Mouse (Mus musculus): ENCODE measurements around the gene 1600002K03Rik. TPM values are rescaled to one million over a fixed set of nuclear protein-coding genes. Genes with fewer than 3 reads are reported as not detected.

The 1600002K03Rik gene
- total and polyA plus RNA-seq, 2 experiments, result 5.1 to 10.0 TPM

GRCm38 (mm10) chr10:80173358-80173757 is 614 bp downstream of the 1600002K03Rik start:
- Histone ChIP-seq H3K4me3 (ENCODE audit: insufficient read depth, low read depth, low read length) (peak overlapping the region; percentile 55), H3K4me1 (ENCODE audit: control insufficient read depth, insufficient read depth, low read length) (peaks cover 8% of the 10 kb centered on the region), H3K9ac (ENCODE audit: low read depth, low read length) (peak overlapping the region; percentile 68), H3K27ac (replicated peaks; ENCODE audit: insufficient read depth, low read depth, low read length) (peak overlapping the region; percentile 92), H3K79me2 (ENCODE audit: control insufficient read depth, insufficient read depth, low read length) (peaks cover 6% of the 10 kb centered on the region; the same call in 1 of the 2 replicates), H3K36me3 (ENCODE audit: control insufficient read depth, insufficient read depth, low read length) (peaks cover 6% of the 10 kb centered on the region), H3K27me3 (ENCODE audit: control insufficient read depth, insufficient read depth, low read length) (no peaks in the 10 kb centered on the region)
- DNase-seq (ENCODE audit: extremely low read depth, low read depth, low spot score), result peak; percentile 72
- TF ChIP-seq CTCF (IDR thresholded peaks at IDR 0.05; ENCODE audit: low read depth, low read length) (no peak), POLR2A (IDR thresholded peaks at IDR 0.05; ENCODE audit: extremely low read depth, insufficient read depth, low read length) (no peak)
- 8% methylated on average over 11 of the region's 11 CpGs for WGBS

DNA sequence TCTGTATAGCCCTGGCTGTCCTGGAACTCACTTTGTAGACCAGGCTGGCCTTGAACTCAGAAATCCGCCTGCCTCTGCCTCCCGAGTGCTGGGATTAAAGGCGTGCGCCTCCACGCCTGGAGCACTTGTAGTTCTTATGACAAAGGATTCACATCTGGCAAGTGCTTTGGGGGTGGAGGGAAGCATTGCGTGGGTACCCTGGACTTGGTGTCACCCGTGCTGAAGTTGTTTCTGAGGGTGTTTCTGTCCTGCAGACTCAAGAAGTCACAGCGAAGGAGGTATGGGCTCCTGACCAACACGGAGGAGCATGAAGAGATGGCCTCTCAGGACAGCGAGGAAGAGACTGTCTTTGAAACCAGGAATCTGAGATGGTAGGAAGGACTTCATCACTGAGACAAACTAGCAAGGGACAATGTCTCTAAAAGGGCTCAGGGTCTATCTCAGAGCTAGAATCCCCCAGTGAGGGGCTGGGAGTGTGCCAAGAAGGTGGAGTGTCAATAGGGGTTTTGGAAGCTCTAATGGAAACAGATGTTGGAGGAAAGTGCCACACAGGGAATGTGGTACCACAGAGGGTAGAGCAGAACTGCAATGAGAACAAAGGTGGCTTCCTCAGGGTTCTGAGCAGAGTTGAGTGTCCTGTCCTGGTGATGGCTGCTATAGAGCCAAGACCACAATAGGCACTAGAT is 1.4 kb downstream of the 1600002K03Rik start:
- H3K4me1 ChIP-seq (ENCODE audit: control insufficient read depth, insufficient read depth, low read length), result peaks cover 8% of the 10 kb centered on the region
- TF ChIP-seq POLR2A (IDR thresholded peaks at IDR 0.05; ENCODE audit: extremely low read depth, insufficient read depth, low read length) (no peak), CTCF (IDR thresholded peaks at IDR 0.05; ENCODE audit: low read depth, low read length) (no peak)

GRCm38 (mm10) chr10:80174705-80175104 is 2.0 kb downstream of the 1600002K03Rik start:
- Histone ChIP-seq H3K79me2 (ENCODE audit: control insufficient read depth, insufficient read depth, low read length) (peaks cover 6% of the 10 kb centered on the region; the same call in 1 of the 2 replicates), H3K4me1 (ENCODE audit: control insufficient read depth, insufficient read depth, low read length) (peaks cover 8% of the 10 kb centered on the region), H3K36me3 (ENCODE audit: control insufficient read depth, insufficient read depth, low read length) (peaks cover 6% of the 10 kb centered on the region), H3K27me3 (ENCODE audit: control insufficient read depth, insufficient read depth, low read length) (peaks cover 2% of the 10 kb centered on the region; the same call in 1 of the 2 replicates), H3K4me3 (ENCODE audit: insufficient read depth, low read depth, low read length) (no peak overlapping the region), H3K27ac (replicated peaks; ENCODE audit: insufficient read depth, low read depth, low read length) (no peak overlapping the region), H3K9ac (ENCODE audit: low read depth, low read length) (no peak overlapping the region)
- no peak for DNase-seq (ENCODE audit: extremely low read depth, low read depth, low spot score)
- 86% methylated on average over 2 of the region's 2 CpGs for WGBS
- TF ChIP-seq POLR2A (IDR thresholded peaks at IDR 0.05; ENCODE audit: extremely low read depth, insufficient read depth, low read length), result no peak
- TF ChIP-seq CTCF (IDR thresholded peaks at IDR 0.05; ENCODE audit: low read depth, low read length), result peak; percentile 63

More for the DNA sequence above, 1.4 kb downstream of the 1600002K03Rik start:
- no peak overlapping the region for H3K27ac ChIP-seq (replicated peaks; ENCODE audit: insufficient read depth, low read depth, low read length)
- H3K4me3 ChIP-seq (ENCODE audit: insufficient read depth, low read depth, low read length), result no peak overlapping the region
- peaks cover 6% of the 10 kb centered on the region; the same call in 1 of the 2 replicates for H3K79me2 ChIP-seq (ENCODE audit: control insufficient read depth, insufficient read depth, low read length)
- H3K27me3 ChIP-seq (ENCODE audit: control insufficient read depth, insufficient read depth, low read length), result no peaks in the 10 kb centered on the region
- no peak for DNase-seq (ENCODE audit: extremely low read depth, low read depth, low spot score)
- 82% methylated on average over 10 of the region's 10 CpGs for WGBS
- peaks cover 6% of the 10 kb centered on the region for H3K36me3 ChIP-seq (ENCODE audit: control insufficient read depth, insufficient read depth, low read length)
- H3K9ac ChIP-seq (ENCODE audit: low read depth, low read length), result no peak overlapping the region

DNA sequence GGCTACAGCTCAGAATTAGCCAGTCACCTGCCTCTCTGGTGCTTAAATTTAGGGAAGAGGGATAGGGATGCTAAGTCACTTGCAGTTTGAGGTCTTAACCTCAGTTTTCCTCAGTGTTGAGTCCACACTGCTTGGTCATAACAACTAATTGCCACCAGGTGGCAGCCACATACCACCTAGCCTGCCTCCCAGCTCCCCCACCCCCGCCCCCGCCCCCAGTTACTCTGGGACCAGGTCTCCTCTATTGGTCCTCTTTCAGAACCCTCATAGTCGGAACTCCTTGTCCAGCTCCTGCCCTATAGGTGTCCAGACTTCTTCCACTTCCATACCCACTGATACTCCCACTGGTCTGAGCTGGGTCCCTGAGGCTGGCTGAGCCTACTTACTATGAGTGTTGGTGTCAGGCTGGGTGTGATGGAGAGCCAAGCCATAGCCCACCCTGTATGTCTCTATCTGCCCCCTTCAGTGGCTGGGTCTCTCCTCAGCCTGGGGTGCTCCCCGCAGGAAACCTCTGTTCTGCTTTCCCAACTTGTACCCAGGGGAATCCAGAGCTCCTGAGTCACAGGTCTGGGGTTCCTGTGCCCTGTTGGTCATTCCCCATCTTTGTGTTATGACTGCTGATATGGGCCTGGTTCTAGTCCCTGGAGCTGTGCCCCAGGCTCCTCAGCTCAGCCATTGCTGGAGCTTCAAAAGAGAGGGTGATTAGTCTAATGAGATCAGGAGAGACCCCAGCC is 3.0 kb downstream of the 1600002K03Rik start:
- no peak overlapping the region for H3K27ac ChIP-seq (replicated peaks; ENCODE audit: insufficient read depth, low read depth, low read length)
- TF ChIP-seq POLR2A (IDR thresholded peaks at IDR 0.05; ENCODE audit: extremely low read depth, insufficient read depth, low read length) (no peak), CTCF (IDR thresholded peaks at IDR 0.05; ENCODE audit: low read depth, low read length) (peak; percentile 61)
- 55% methylated on average over 4 of the region's 4 CpGs for WGBS
- no peak for DNase-seq (ENCODE audit: extremely low read depth, low read depth, low spot score)
- no peaks in the 10 kb centered on the region for H3K79me2 ChIP-seq (ENCODE audit: control insufficient read depth, insufficient read depth, low read length)
- peaks cover 6% of the 10 kb centered on the region; the same call in 1 of the 2 replicates for H3K36me3 ChIP-seq (ENCODE audit: control insufficient read depth, insufficient read depth, low read length)
- H3K4me1 ChIP-seq (ENCODE audit: control insufficient read depth, insufficient read depth, low read length), result peaks cover 8% of the 10 kb centered on the region
- H3K9ac ChIP-seq (ENCODE audit: low read depth, low read length), result no peak overlapping the region
- peaks cover 4% of the 10 kb centered on the region; the same call in 1 of the 2 replicates for H3K27me3 ChIP-seq (ENCODE audit: control insufficient read depth, insufficient read depth, low read length)
- no peak overlapping the region for H3K4me3 ChIP-seq (ENCODE audit: insufficient read depth, low read depth, low read length)

GRCm38 (mm10) chr10:80176270-80176834 is 3.6 kb downstream of the 1600002K03Rik start:
- Histone ChIP-seq H3K4me1 (ENCODE audit: control insufficient read depth, insufficient read depth, low read length) (peaks cover 8% of the 10 kb centered on the region), H3K4me3 (ENCODE audit: insufficient read depth, low read depth, low read length) (no peak overlapping the region), H3K79me2 (ENCODE audit: control insufficient read depth, insufficient read depth, low read length) (no peaks in the 10 kb centered on the region), H3K36me3 (ENCODE audit: control insufficient read depth, insufficient read depth, low read length) (peaks cover 2% of the 10 kb centered on the region; the same call in 1 of the 2 replicates), H3K27me3 (ENCODE audit: control insufficient read depth, insufficient read depth, low read length) (peaks cover 4% of the 10 kb centered on the region; the same call in 1 of the 2 replicates), H3K27ac (replicated peaks; ENCODE audit: insufficient read depth, low read depth, low read length) (no peak overlapping the region), H3K9ac (ENCODE audit: low read depth, low read length) (no peak overlapping the region)
- 80% methylated on average over 5 of the region's 5 CpGs for WGBS
- no peak for DNase-seq (ENCODE audit: extremely low read depth, low read depth, low spot score)
- TF ChIP-seq POLR2A (IDR thresholded peaks at IDR 0.05; ENCODE audit: extremely low read depth, insufficient read depth, low read length), result no peak
- no peak for TF ChIP-seq CTCF (IDR thresholded peaks at IDR 0.05; ENCODE audit: low read depth, low read length)

Data from liver, adult 2 months (tissue).